Mouse (Mus musculus): ENCODE results near the gene Fgd2.
"Not testable (repeated sequence)": the region's sequence is repeated elsewhere in the genome, so short reads cannot be mapped to it uniquely, and the experiment has no call there.

DNA sequence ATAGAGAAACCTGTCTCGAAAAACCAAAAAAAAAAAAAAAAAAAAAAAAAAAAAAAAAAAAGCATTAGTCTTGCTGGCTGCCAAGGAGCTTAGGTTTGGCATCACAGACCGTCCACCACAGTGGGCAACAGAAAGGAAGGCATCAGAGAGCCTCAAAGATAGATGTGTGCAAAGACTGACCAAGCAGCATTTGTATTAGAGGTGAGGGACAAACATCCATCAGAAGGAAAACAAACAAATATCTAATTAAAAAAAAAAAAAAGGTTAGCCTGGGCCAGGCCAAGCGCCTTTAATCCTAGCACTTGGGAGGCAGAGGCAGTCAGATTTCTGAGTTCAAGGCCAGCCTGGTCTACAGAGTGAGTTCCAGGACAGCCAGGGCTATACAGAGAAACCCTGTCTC, 43.3 kb upstream of the Fgd2 start, which contains the start of gene Pi16:
- not testable (repeated sequence) for TF ChIP-seq GATA1 (IDR thresholded peaks at IDR 0.05; ENCODE audit: borderline replicate concordance, low read length); FLI1 (IDR thresholded peaks at IDR 0.05; ENCODE audit: low read length)
